Mouse (Mus musculus) right cerebral cortex, postnatal 36 days (tissue): ENCODE data around the gene Lcp2.

Experiments
- DNase-seq, 2 experiments: peaks; one replicate each; pipeline ENCODE4 v3.0.0; 2022; ENCODE audit warnings: low spot score in 2 of 2, mixed read lengths in 1 of 2

The Lcp2 gene

DNA sequence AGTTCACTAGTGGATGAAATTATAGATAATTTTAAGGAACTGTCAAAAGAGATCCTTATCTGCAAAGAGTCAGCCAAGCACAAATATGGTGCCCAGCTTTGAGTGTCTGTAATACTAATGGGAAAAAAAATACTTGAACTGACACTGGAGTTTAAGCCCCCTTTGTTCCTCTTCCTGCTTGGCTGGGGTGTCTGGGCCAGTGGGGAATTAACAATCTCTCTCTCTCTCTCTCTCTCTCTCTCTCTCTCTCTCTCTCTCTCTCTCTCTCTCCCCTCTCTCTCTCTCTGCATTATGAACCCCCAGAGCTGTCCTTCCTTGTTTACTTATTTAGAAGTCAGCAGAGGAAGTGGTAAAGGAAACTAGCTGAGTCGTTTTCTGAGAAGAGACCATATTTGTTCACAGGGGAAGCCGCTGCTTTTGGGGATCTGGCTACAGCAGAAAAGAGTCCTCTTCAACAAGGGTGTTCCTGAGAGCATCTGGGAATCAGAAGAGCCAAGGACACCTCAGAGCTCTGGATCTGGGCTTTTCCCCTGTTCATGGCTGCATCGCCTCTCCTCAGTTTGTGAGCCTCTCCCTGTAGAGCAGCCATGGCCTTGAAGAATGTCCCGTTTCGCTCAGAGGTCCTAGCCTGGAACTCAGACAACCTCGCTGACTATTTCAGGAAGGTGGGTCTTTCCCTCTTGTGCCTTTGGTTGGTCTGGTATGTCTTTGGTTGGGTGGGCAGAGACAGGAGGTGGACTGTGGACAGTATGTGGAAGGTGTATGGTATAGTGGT, at the start of gene Lcp2:
Lcp2 (plus strand) TSS at position 154 of the 775 bp plus-strand sequence.
- no peak for DNase-seq

DNA sequence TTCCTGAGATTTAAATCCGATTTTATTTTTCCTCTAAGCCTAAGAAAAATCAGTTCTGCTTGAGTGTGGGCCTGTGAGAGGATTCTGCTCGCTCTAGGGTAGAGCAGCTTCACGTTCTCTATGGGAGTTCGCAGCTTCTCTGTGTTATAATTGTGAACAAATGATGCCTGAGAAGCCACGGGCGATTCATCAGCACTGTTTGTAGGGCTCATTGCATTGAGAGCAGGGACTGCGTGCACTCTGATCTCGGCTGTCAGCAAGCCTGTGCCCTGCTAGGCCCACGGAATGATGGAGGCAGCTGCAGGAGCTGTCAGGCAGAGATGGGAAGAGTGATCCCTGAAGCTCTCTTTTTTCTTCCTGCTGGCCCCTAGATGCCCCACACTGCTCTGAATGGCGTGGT, 48.5 kb upstream of the Lcp2 start:
- no peak for DNase-seq

DNA sequence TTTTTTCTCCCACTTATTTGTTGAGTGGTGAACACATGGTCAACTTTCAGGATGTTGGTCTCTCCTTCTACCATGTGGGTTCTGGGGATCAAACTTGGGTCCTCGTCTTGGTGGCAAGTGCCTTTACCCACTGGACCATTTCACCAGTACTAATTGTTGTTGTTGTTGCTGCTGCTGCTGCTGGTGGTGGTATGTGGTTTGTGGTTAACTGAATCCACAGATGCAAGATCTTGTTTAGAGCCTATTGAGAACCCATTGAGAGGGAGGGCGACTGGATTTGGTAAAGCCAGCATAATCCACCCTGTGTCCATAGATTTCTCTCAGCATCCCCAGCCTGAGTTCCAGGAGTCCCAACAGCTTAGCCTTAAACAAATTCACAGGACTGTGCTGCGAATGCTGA, 46.3 kb upstream of the Lcp2 start:
- DNase-seq = no peak

DNA sequence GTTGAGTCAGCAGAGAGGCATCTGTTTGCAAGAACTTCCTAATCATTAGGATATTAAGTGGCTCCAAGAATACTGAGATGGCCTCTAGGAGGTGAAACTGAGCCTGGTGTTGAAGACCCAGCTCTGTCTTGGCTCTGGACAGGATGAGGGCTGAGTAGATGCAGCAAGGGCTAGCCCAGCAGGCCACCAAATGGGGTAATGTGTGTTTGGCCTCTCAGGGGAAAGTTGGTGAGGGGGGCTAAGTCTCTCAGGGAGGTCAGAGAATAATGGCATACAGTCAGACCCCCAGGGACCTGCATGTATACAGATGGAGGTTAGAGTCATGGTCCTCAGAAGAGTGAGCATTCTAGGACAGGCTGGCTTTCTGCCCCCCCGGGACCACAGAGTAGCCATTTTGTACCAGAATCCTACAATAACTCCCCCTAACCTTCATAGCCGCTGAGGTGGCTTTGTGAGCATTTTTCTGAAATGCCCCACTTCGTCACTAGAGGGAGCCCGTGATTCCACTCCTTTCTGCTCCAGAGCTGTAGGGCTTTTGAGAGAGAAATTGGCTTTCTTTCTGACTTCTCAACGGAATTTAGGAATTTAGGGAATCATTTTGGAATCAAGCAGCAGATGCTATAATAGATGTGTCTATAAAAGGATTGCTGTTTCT, 44.7 kb upstream of the Lcp2 start:
- DNase-seq = peak; percentile 11 to 20

DNA sequence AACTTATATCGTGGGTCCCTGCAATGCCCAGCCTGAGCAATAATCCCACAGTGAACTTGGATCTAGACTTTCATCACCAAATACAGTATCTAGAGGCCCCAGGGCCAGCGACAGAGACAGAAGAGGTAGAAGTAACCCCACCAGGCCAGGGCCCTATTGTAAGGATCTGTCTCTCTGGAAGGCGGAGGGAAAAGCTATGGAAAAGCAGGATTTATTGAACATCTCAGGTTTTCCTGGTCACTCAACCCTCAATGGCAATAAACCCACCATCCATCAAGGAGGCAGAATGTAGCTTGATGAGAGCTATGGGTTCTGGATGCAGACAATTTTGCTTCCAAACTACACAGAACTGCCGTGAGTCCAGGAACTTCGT, 44.1 kb upstream of the Lcp2 start:
- DNase-seq = no peak

DNA sequence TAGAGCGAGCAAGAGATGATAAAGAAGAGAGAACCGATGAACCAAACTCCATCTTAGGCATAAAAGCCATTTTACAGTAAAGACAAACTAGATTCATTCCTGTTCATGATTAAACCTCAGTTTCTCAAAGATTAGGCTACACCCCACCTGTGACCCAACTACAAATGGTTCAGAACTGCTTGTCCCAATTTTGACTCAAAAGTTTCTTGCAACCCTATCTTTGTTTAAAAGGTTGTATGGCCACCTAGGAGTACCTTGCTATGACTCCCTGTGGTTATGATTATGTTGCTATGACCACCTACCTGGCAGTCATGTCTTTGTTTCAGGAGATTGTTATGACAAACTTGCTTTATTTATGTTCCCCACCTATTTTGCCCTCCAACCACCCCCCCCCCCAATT, 39.1 kb upstream of the Lcp2 start:
- no peak for DNase-seq

DNA sequence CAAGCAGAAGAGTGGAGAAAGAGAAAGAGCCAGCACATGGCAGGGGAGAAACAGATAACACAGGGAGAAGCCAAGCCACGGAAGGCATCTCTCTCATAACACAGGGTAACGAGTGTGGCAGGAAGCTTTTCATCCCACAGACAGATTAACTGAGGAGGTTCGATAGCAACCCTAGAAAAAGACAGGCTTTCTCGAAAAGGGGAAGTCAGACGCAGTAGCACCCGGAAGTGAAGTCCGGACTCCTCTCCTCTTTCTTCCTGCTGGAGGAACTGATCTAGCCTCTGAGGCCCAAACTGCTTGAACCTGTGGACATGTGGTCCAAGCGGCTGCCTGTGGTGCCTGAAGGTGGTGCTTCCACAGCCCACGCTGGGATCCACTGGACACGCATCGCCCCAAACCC, 38.5 kb upstream of the Lcp2 start:
- no peak for DNase-seq

DNA sequence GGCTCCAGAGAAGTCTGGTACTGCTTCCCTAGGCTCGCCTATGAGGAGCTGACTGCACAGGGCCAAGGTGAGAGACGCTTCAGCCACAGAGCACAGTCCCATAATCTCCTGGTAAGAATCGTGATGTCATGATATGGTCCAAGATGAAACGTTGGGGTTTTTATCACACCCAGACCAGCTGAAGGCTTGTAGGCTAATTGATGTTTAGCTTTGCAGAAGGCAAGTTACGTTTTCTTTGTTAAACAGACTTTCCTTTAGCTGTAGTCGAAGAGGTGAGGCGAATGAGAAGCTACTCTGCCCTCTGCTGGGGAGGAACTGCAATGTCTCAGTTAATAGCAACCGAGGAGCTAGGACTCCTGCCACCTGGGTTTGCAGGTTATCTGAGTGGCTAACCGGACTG, 38.0 kb upstream of the Lcp2 start:
- DNase-seq = peak; percentile 17 to 36

DNA sequence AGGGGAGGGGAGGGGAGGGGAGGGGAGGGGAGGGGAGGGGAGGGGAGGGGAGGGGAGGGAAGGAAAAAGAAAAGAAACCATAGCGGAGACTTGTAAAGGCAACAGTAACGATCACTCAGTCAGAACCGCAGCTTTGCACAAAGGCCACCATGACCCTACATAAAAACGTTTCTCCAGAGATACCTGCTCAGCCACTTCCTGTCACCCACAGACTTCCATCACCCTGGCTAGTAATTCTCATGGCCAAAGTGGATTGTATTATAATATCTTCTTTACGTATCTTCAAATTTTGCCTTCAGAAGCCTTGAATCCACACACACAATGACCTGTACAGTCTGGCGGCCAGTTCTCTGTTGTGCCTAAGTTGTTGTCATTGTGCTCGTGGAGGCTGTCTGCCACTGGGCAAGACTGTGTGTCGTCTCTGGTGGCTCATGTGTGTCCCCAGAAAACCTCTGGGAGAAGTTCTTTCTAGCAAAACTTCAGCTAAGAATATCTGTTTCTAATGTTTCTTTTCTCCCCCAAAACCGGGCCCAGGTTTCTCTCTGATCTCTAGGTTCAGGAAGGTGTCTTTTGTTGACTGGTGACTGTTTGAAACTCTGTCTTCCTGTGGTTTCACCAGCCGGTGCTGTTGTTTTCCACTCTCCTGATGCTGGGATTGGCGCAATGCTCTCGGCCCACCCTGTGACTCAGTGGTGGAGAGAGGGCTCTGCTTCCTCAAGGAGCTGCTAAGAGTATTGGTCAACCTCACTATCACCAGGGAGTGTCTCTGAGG, 37.2 kb upstream of the Lcp2 start:
- DNase-seq = no peak

DNA sequence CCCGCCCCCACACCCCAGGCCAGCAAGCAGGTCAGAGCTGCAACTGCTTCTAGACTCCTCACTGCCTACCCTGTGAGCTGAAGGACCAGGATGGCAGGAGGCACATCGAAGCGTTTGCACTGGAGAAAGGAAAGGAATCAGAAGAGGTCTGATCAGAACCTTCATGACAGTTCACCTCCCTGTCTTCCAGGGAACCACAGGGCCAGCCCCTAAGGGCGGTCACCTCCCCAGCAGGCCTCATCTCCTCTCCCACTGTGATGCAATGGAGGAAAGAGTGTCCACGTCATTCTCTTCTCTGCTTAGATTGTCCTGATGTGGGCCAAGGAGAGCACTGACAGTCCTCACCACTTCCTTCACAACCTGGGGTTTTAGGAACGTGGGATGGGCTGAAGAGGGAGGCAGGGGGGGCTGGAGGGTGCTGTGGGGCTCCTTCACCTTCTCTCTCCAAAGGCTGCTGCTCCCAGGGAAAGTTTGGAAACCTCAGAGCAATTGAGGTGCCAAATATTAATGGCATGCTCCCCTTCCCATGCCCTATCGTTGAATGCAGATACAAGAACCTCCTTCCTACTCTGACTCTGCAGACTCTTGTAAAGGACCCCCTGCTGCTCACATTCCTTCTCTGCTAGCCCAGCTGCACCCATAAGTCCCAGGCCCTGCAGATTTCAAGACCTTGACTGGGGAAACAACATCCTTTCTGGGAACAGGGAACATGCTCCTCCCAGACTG, 36.4 kb upstream of the Lcp2 start:
- DNase-seq = no peak

DNA sequence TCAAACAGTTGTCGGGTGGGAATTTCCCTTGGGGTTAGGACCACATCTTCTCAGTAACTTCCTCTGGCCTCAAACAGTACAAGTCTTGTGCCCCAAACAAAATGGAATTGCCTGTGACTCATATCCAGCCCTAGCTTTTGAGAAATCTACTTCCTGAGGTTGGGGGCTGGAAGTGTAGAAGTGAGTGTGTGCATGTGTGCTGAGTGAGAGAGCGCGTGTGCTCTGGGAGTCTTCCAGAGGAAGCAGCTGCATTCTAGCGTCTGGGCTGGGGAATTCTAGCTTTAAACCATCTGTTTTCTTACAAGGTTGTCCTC, 35.9 kb upstream of the Lcp2 start:
- DNase-seq = peak; percentile 4 to 9

DNA sequence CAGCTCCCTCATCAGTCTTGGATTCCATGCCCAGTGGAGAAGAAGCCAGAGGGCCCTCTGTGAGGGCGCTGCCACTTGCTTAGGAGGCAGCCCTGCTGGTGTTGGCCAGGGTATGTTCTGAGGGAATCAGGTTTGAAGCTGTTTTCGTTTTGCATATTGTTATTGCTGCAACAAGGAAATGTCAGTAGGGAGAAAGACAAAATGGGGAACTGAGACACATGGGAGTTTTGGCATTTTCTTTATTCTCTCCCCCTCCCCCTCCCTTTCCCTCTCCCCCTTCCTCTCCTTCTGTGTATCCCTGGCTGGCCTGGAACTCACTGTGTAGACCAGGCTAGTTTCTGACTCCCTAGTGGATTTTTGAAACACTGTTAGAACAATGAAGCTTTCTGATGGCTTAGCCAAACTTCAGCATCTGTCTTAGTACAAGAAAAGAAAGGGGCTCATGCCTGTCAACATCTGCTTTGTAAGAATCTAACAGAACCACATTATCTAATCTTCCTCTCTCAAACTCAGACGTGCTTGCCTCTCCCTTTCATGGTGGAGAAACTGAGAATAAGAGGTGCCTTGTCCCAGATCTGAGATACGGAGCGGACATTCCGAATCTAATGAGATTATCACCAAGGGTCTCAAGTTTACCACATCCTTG, 34.6 kb upstream of the Lcp2 start:
- DNase-seq = no peak

DNA sequence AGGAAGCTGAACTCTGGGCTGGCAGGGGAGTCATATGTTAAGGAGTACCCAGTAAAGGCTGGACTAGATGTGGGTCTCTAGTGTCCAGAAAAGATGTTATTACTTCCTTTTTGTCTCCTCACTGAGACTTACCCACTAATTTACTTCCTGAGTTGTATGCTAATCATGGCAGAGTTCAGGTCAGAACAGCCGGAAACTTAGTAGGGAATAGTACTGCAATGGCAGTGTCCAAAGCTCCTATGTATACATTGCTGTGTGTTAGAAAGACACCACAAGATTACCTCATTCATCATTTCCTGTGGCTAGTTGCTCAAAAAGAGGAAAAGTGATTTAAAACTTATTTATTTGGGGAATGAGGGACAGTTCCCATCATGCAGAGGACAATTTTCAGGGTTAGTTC, 21.6 kb upstream of the Lcp2 start:
- DNase-seq = no peak

DNA sequence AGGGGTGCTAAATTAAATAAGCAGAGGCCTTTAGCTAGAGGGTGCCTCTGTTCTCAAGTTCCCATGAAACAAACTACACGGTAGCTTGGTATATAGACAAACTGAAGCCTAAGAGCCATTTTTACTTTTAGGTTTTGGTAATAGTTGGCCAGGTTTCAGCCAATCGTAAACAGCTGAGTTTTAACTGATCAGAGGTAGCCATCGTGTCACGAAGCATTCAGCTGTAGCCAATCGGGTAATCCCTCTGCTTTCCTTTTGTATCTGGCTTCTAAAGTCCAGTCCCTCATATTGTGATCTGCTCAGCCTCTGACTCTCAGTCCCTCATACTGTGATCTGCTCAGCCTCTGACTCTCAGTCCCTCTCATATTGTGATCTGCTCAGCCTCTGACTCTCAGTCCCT, 17.1 kb upstream of the Lcp2 start:
- no peak for DNase-seq

DNA sequence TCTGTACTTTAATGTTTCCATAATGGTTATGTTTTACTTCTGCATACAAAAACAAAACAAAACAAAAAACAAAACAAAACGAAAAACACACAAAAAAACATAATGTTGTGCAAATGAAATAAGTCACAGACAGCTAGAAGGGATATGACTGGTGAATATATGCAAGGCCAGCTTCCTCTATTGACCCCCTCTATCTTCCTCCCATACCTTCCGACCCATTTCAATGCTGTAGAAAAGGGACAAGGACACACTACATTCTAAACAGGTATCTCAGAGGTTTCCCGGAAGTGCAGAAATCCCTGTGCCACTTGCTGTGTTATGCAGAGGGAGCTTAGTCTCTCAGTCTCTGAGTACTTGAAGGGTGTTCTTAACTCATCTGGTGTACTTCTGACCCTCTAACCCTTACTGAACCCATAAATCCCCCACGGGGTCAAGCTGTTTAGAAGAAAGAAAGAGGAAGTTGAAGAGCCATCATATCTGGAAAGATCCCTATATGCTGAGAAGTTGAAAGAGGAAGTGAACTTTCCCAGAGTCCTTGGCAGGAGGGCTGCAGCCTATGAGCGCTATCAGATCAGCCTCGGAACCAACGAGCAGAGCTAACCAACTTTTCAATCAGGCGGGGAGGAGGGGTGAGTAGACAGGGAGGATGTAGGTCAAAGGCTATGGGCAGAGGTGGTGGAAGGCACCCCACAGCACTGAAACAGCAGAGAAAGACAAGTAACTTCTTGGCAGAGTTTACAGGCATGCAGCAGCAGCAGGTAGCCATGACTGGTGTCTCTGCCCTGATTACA, 15.5 kb upstream of the Lcp2 start:
- no peak for DNase-seq

DNA sequence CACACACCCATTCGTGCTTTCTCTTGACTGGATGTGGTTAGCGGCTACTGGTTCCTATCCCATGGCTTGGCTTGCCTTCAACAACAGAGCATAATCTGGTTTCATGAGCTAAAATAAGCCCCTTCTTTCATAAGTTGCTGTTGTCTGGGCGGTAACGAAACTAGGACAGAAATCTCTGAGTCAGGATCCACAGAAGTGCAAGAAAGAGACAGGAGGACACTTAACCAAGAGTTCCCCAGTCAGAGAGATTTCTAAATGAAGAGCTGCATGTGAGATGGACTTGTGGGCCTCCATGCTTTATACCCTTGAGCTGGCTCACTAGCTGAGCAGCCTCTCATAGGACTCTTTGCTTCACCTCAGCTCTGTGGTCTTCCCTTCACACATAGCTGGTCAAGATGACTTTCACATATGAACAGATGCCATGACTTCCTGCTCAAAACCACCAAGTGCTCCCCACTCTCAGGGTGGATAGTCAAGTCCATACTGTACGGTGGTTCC, 12.7 kb upstream of the Lcp2 start:
- DNase-seq = peak; percentile 4 to 55

DNA sequence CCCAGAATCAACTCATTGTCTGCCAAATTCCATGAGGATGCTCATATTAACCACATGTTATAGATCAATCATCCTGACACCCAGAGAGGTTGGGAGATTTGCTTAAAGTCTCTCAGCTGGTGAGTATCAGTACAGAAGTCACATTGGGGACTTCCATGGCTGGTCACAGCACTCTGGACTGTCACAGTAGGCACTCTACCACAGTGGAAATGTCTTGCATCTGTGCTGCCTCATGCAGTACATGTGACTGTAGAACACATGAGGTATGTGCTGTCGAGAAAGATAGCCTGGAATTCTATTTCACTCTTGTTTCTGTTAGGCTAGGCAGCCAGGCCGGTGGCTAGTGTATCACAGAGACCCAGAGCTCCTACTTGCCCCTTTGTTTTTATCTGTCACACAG, 11.9 kb upstream of the Lcp2 start:
- no peak for DNase-seq

DNA sequence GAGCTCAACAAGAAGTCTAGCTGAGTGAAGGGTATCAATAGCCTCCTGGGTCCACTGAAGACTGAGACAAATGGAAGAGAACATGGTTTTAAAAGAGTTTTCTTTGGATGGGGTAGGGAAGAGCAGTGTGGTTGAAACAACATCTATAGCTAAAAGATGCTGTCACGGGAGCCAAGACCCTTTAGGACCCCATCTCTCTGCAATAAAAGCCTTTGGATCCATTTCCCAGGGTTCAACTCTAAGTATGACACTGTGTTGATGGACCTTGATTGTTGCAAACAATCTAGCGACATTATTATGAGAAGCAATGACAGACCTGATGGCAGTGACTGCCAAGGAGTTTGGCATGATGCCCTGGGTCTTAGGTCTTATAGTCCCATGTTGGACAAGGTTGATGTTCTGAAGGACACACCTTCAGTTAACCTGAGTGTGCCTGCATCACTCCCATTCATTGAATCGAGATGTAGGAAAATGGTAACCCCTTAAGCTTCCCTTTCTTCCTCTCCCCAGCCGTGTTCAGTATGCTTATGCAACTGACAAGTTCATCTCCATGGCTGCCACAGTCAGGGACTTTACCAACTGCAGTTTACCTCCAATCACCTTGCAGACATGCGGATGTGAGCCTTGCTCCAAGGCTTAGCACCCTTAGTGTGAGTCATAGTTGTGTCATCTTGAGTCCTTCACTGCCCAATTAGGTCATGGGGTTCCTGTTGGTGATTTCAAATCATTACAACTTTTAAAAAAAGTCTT, 10.6 kb upstream of the Lcp2 start:
- DNase-seq = no peak

DNA sequence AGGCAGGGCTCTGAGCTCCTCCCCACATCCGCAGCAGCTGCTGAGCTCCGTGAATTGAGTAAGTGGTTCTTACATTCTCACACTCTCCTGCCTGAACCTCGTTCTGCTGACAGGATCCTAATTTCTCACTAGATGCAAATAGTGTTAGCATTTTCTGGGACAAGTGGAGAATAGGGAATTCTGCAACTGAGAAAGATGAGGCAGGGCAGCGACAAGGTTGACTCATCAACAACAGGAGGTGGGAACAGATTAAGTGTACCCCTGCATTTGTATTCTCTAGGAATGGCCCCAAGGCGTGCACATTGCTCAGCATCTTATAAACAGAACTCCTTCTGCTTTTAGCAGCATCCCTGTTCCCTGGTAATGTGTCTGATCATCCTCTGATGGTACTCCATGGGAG, 6.7 kb upstream of the Lcp2 start:
- no peak for DNase-seq

DNA sequence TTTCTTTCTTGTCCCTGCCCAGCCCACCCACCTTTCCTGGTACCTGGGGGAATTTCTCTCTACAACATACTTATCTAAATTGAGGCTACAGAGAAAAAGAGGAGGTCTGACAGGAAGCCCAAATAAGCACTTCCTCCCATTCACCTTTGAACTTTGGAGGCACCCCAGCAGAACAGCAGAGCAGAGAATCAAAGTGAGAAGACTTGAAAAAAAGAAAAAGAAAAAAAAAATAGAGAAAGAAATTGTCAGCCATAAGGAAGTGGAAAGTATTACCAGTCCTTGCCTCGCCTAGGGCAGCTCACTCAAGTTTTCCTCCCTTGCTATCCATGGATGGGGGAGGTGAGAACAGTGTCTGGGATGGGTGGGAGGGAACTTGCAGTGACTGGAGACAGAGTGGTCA, 3.9 kb upstream of the Lcp2 start:
- DNase-seq = no peak
